Mouse (Mus musculus) brain, embryonic 18.5 days (tissue): ENCODE results near the gene Rps6ka6.

Experiments used
- DNase-seq: peaks from one replicate; pipeline ENCODE4 v3.0.0-alpha.2; 2012; ENCODE audit warnings: low read depth, low spot score

The Rps6ka6 gene

GRCm38 (mm10) chrX:111537859-111538258 is at the start of gene Rps6ka6:
Rps6ka6 (minus strand) TSS chrX:111537959.
- no peak for DNase-seq

GRCm38 (mm10) chrX:111577044-111577443 is 39.3 kb upstream of the Rps6ka6 start:
- DNase-seq: no peak

- no peak for DNase-seq
Measured at GRCm38 (mm10) chrX:111518206-111518605, 19.6 kb downstream of the Rps6ka6 start.

DNA sequence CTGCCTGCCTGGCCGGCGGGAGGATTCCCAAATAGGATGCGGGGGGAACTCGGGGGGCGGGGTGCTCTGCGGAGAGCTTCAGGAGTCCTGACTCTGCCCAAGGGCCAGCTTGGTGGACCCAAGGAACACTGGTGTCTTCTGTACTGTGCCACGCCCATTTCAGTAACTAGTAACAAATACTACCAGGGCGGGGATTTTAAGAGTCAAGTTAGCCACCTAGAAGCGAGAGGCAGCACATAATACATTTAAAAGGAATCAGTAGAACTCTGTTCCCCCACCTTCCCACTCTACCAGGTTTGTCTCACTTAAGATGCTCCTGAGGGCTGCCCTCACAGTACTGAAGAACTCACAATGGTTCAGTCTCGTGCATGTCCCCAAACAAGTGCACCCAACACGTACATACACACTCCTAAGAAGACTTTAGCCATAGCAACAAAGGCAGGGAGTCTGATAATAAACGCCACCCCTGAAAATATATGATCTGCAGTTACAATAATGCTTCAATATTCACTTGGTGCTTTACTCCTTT is 74.1 kb downstream of the Rps6ka6 start:
- no peak for DNase-seq

GRCm38 (mm10) chrX:111462833-111463564 is 74.8 kb downstream of the Rps6ka6 start:
- DNase-seq: peak; percentile 67

GRCm38 (mm10) chrX:111462495-111462832 is 75.3 kb downstream of the Rps6ka6 start:
- no peak for DNase-seq

- no peak for DNase-seq
Measured at GRCm38 (mm10) chrX:111462092-111462491, 75.7 kb downstream of the Rps6ka6 start.

- no peak for DNase-seq
Measured at GRCm38 (mm10) chrX:111460166-111460565, 77.6 kb downstream of the Rps6ka6 start.

GRCm38 (mm10) chrX:111436571-111436970 is 101.2 kb downstream of the Rps6ka6 start:
- DNase-seq: no peak

GRCm38 (mm10) chrX:111414775-111415174 is 123.0 kb downstream of the Rps6ka6 start:
- DNase-seq: no peak

DNA sequence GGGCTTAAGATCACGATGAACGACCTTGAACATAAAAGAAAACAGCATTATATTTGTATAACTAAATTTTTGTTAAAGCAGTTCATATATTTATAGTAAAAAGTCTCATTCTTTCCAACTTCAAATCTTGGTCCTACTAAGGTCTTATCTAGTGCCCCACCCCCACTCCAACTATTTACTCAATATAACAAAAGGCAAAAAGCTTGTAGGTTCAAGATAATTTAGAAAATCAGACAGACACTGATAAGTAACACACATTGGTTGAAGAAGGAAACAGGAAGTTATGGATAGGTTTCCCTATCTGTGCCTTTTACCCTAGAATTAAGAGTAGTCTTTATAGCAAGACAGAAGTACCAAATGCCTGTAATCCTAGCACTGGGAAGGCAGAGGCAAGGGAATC is 132.9 kb downstream of the Rps6ka6 start:
- no peak for DNase-seq

GRCm38 (mm10) chrX:111377020-111377419 is 160.7 kb downstream of the Rps6ka6 start:
- no peak for DNase-seq

GRCm38 (mm10) chrX:111374177-111374576 is 163.6 kb downstream of the Rps6ka6 start:
- DNase-seq: no peak
